Mouse (Mus musculus) kidney, postnatal 25 days (tissue): ENCODE results near the gene Tlr13.
"Not testable (repeated sequence)": the region's sequence is repeated elsewhere in the genome, so short reads cannot be mapped to it uniquely, and the experiment has no call there.

Experiments
- DNase-seq, 2 experiments: peaks; one replicate each; pipeline ENCODE4 v3.0.0; 2021; ENCODE audit warnings: mixed read lengths in 2 of 2

The Tlr13 gene

DNA sequence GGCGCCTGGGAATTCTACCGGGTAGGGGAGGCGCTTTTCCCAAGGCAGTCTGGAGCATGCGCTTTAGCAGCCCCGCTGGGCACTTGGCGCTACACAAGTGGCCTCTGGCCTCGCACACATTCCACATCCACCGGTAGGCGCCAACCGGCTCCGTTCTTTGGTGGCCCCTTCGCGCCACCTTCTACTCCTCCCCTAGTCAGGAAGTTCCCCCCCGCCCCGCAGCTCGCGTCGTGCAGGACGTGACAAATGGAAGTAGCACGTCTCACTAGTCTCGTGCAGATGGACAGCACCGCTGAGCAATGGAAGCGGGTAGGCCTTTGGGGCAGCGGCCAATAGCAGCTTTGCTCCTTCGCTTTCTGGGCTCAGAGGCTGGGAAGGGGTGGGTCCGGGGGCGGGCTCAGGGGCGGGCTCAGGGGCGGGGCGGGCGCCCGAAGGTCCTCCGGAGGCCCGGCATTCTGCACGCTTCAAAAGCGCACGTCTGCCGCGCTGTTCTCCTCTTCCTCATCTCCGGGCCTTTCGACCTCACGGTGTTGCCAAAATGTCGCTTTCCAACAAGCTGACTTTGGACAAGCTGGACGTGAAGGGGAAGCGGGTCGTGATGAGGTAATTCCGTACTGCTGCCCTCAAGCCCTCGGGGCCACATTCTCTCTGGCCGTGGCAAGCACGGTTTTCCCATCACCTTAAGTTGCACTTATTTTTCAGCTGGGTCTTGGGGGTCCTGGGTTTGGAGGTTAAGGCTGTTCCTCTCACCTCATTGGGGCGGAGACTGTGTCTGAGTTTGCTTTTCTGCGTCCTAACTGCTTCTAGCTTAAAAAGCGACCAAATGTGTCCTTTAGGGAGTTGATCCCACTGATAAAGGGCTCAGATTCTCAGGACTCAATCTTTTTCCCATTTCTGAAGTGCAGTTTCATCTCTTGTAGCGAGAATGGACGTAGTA lies 44.0 kb downstream of the Tlr13 start, which contains the start of gene Pgk1:
TSS of gene Pgk1 (plus strand) at position 388 of the 937 bp plus-strand sequence.
- DNase-seq: peak; percentile 94 to 98

DNA sequence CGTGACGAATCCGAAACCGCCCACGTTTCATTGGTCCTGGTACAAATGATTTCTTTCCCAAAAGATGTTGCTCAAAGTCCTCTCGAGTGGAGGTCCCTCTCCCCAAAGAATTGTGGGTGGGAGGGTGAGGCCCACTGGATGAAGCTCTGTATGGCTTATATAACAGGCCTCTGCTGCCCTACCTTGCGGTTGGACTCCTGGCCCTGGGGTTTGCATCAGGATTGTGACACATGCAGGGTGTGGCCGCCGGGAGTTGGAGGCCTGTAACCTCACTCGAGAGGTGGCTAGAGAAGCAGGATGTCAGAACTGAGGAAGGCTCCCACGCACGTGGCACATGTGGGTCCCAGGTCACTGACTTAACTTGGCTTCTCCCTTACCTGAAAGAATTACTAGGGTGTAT lies 44.7 kb downstream of the Tlr13 start:
- DNase-seq: peak; percentile 11 to 84

DNA sequence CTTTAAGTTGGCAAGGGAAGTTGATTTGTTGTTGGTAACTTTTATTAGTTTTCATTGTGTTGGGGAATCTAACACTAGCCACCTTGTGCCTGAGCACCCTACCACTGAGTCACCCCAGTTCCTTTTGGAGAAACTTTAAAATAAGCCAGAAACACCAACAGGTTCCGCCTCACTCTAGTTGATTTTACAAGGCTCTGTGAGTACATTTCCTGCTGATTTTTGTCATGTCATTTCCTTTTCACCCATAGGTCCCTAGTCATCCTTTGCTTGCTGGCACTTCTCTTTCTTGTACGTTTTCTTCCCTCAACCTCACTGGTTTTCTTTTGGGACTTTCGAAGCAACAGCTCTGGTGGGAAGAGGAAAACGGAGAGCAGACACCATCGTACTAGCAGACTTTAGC lies 46.4 kb downstream of the Tlr13 start:
- DNase-seq: no peak

DNA sequence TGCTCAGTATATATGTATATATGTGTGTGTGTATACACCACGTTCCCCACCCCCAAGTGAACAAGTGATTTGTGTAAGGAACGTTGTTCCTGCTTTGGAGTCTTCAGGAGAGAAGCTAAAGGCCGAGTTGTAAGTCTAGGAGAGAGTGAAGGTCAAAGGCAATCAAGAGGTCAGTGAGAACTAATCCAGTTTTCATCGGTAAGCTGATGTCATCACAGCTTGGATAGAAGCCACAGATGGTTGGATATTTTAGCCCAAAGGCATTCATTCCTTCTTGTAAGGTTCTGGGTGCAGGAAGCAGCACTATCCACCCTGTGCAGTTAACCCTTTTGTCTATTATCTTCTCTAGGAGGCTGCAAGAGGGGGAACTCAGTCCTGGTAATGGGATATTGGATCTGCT lies 47.1 kb downstream of the Tlr13 start:
- DNase-seq: no peak

DNA sequence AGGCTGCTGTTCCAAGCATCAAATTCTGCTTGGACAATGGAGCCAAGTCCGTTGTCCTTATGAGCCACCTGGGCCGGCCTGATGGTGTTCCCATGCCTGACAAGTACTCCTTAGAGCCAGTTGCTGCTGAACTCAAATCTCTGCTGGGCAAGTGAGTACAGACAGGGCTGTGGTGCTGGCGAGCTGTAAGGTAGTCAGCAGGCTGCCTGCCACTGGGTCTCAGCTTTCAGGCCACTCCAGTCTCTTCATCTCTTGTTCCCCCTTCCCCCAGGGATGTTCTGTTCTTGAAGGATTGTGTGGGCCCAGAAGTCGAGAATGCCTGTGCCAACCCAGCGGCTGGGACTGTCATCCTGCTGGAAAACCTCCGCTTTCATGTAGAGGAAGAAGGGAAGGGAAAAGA lies 51.4 kb downstream of the Tlr13 start:
- DNase-seq: not testable (repeated sequence)

DNA sequence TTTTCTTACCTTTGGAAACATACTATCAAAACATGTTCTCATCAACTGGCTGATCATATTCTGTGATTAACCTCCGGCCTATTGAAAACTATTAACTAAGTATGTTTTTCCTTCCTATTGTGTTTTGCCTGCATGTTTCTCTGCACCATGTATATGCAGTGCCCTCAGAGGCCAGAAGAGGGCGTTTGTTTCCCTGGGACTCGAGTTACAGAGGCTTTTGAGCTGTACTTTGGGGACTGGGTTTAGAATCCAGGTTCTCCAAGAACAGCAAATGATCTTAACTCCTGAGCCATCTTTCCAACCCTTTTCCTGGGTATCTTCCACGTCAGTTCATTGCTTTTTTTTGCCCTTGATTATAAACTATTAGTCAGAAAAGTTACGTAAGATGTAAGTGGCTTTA lies 54.3 kb downstream of the Tlr13 start:
- no peak for DNase-seq

DNA sequence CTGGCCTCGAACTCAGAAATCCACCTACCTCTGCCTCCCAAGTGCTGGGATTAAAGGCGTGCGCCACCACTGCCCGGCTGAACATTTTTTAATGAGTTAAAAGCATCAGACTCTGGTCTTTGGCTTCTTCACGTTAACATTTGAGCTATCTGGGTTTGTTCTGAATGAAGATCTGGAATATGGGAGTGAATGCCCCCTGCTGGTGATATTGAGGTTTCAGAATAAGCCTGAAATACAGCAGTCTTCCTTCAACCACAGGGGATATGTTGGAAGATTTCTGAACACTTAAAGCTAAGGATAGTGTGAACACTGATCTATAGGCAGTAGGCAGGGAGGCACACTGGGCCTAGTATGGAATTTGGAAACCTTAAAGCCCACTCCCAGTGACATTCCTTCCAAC lies 55.9 kb downstream of the Tlr13 start:
- DNase-seq: no peak

DNA sequence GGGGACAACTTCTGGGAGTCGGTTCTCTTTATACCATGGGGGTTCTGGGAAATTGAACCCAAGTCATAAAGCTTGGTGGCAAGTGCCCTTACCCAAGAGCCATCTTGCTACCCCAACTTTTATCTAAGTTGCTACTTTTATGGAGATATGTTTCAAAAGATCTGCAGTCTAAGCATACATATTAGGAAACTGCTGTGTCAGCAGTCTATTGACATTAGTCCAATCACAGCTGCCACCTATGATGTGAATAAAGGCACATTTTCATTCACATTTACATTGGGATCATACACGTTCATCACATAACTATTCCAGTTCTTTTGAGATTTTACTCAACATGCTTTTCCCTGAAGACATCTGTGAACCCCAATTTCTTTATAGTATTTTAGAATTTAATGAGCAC lies 66.1 kb downstream of the Tlr13 start:
- DNase-seq: no peak
